Mouse (Mus musculus): ENCODE results near the gene Slc22a8. TPM values are rescaled to one million over a fixed set of nuclear protein-coding genes. Genes with fewer than 3 reads are reported as not detected.

Slc22a8 gene
- polyA plus RNA-seq, 1 experiment from 2014 or later: not detected

DNA sequence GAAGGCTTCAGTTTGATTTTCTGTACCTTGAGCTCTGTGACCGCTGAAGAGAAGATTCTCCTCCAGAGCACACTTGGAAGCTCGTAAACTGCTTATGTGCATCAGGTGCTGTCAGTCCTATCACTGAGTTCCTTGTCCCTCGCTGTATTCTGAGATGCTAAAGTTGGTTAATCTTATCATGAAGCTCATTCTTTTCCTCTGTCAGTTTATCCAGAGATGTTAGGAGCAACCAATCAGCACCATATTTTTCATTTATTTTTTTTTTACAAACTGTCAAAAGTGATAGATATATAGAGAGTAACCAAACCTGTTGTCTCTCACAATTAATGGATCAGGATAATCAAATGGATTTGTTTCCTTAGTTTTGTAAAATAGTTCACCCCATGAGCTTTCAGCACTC is 5.8 kb upstream of the Slc22a8 start:
- no peak overlapping the region for H3K9ac ChIP-seq (ENCODE audit: low read length)
- no peak overlapping the region for H3K27ac ChIP-seq (replicated peaks in 1 of 2; ENCODE audit: control insufficient read depth in 1 of 2, insufficient read depth in 1 of 2, low read depth in 2 of 2, low read length in 2 of 2)
- no peak overlapping the region for H3K4me3 ChIP-seq (ENCODE audit: control insufficient read depth in 1 of 2, insufficient read depth in 1 of 2, low read depth in 1 of 2, low read length in 2 of 2)
- no peaks in the 10 kb centered on the region for H3K36me3 ChIP-seq (ENCODE audit: control insufficient read depth, insufficient read depth, low read length)
- H3K27me3 ChIP-seq (ENCODE audit: control insufficient read depth, insufficient read depth, low read length): no peaks in the 10 kb centered on the region
- no peaks in the 10 kb centered on the region for H3K9me3 ChIP-seq (ENCODE audit: control insufficient read depth, low read length)
- WGBS: 53% methylated on average over 3 of the region's 3 CpGs
- no peak overlapping the region for H3K4me2 ChIP-seq (ENCODE audit: low read length)
- no peaks in the 10 kb centered on the region for H3K4me1 ChIP-seq (ENCODE audit: control insufficient read depth in 2 of 2, insufficient read depth in 2 of 2, low read length in 2 of 2)
- ATAC-seq (ENCODE audit: insufficient number of reproducible peaks, insufficient read depth, low FRiP score, low read depth): no peak

DNA sequence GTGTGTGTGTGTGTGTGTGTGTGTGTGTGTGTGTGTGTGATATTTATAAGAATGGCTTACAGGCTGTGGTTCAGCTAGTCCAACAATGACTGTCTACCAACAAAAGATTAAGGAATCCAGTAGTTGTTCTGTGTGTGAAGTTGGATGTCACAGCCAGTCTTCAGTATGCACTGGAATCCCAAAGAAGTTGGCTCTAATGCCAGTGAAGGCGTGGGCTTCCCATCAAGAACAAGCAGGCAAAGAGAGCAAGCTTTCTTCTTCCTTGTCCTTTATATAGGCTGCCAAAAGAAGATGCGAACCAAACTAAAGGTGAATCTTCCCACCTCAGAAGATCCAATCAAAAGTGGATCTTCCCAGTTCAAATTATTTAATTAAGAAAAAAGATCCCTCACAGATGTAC is 5.2 kb upstream of the Slc22a8 start:
- 75% methylated on average over 2 of the region's 2 CpGs for WGBS

DNA sequence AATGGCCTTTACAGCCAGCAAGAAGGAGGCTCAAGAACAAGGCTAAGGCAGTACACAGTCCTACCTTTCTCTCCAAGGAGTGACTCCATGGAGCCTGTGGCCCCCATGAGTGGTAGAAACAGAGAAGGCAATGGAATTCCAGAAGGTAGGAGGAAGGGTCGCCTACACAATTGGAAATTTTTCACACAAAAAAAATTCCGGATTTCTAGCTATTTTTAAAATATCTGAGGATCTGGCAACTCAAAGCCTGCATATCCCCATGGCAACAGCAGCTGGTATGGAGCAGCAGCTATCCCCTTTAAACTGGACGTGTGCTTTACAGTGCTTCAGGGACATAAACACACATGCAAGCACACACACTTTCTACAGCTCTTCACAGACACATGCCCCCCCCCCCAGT is 4.7 kb upstream of the Slc22a8 start:
- H3K36me3 ChIP-seq (ENCODE audit: control insufficient read depth, insufficient read depth, low read length): no peaks in the 10 kb centered on the region
- no peak for ATAC-seq (ENCODE audit: insufficient number of reproducible peaks, insufficient read depth, low FRiP score, low read depth)
- no peaks in the 10 kb centered on the region for H3K9me3 ChIP-seq (ENCODE audit: control insufficient read depth, low read length)
- no peak overlapping the region for H3K9ac ChIP-seq (ENCODE audit: low read length)
- 59% methylated on average over 3 of the region's 3 CpGs for WGBS
- no peak overlapping the region for H3K4me3 ChIP-seq (ENCODE audit: control insufficient read depth in 1 of 2, insufficient read depth in 1 of 2, low read depth in 1 of 2, low read length in 2 of 2)
- H3K4me1 ChIP-seq (ENCODE audit: control insufficient read depth in 2 of 2, insufficient read depth in 2 of 2, low read length in 2 of 2): no peaks in the 10 kb centered on the region
- H3K27me3 ChIP-seq (ENCODE audit: control insufficient read depth, insufficient read depth, low read length): no peaks in the 10 kb centered on the region
- no peak overlapping the region for H3K27ac ChIP-seq (replicated peaks in 1 of 2; ENCODE audit: control insufficient read depth in 1 of 2, insufficient read depth in 1 of 2, low read depth in 2 of 2, low read length in 2 of 2)
- H3K4me2 ChIP-seq (ENCODE audit: low read length): no peak overlapping the region

More for the DNA sequence above, 5.2 kb upstream of the Slc22a8 start:
- Histone ChIP-seq H3K27ac (replicated peaks in 1 of 2; ENCODE audit: control insufficient read depth in 1 of 2, insufficient read depth in 1 of 2, low read depth in 2 of 2, low read length in 2 of 2) (no peak overlapping the region), H3K9ac (ENCODE audit: low read length) (no peak overlapping the region), H3K36me3 (ENCODE audit: control insufficient read depth, insufficient read depth, low read length) (no peaks in the 10 kb centered on the region), H3K4me1 (ENCODE audit: control insufficient read depth in 2 of 2, insufficient read depth in 2 of 2, low read length in 2 of 2) (no peaks in the 10 kb centered on the region), H3K9me3 (ENCODE audit: control insufficient read depth, low read length) (no peaks in the 10 kb centered on the region), H3K27me3 (ENCODE audit: control insufficient read depth, insufficient read depth, low read length) (no peaks in the 10 kb centered on the region), H3K4me3 (ENCODE audit: control insufficient read depth in 1 of 2, insufficient read depth in 1 of 2, low read depth in 1 of 2, low read length in 2 of 2) (no peak overlapping the region), H3K4me2 (ENCODE audit: low read length) (no peak overlapping the region)
- ATAC-seq (ENCODE audit: insufficient number of reproducible peaks, insufficient read depth, low FRiP score, low read depth): no peak

DNA sequence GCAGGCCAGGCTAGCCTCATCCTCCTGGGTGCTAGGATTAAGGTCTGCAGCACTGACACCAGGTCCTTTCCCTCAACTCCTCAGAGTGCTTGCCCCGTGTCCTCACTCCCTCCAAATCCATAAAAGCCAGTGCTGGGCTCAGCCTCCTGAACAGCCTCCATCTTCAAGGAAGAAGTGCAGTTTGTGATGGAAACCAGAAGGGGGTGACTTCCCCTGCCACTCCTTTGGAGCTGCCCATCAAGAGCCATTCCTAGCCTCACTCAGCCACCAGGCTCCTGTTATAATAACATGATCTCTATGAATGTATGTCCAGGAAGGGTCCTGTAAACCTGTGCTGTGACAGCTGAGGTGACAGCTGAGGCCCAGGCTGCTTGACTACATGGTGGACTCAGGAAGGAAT is 3.7 kb upstream of the Slc22a8 start:
- no peak overlapping the region for H3K27ac ChIP-seq (replicated peaks in 1 of 2; ENCODE audit: control insufficient read depth in 1 of 2, insufficient read depth in 1 of 2, low read depth in 2 of 2, low read length in 2 of 2)
- no peaks in the 10 kb centered on the region for H3K9me3 ChIP-seq (ENCODE audit: control insufficient read depth, low read length)
- H3K4me3 ChIP-seq (ENCODE audit: control insufficient read depth in 1 of 2, insufficient read depth in 1 of 2, low read depth in 1 of 2, low read length in 2 of 2): no peak overlapping the region
- no peaks in the 10 kb centered on the region for H3K27me3 ChIP-seq (ENCODE audit: control insufficient read depth, insufficient read depth, low read length)
- 52% methylated on average over 1 of the region's 1 CpGs for whole genome bisulfite sequencing
- H3K36me3 ChIP-seq (ENCODE audit: control insufficient read depth, insufficient read depth, low read length): no peaks in the 10 kb centered on the region
- no peak for ATAC-seq (ENCODE audit: insufficient number of reproducible peaks, insufficient read depth, low FRiP score, low read depth)
- H3K9ac ChIP-seq (ENCODE audit: low read length): no peak overlapping the region
- no peak overlapping the region for H3K4me2 ChIP-seq (ENCODE audit: low read length)
- no peaks in the 10 kb centered on the region for H3K4me1 ChIP-seq (ENCODE audit: control insufficient read depth in 2 of 2, insufficient read depth in 2 of 2, low read length in 2 of 2)

DNA sequence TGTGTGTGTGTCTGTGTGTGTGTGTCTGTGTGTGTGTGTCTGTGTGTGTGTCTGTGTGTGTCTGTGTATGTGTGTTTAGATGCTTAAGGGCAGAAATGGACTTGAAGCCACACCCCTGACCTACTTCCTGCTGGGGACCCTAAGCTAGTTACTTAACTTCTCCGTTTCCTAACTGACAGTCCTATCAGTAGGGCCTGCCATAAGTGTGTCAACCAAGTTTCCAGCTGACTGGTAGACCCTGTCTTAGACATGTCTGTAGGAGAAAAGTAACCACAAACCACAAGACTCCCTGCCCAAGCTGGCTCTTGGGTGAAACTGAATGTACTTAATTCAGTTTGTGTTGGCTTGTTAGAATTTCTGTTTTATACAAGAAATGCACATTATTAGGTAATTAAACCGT is 1.1 kb downstream of the Slc22a8 start:
- H3K36me3 ChIP-seq (ENCODE audit: control insufficient read depth, insufficient read depth, low read length): no peaks in the 10 kb centered on the region
- no peaks in the 10 kb centered on the region for H3K9me3 ChIP-seq (ENCODE audit: control insufficient read depth, low read length)
- H3K4me1 ChIP-seq (ENCODE audit: control insufficient read depth in 2 of 2, insufficient read depth in 2 of 2, low read length in 2 of 2): peaks cover 5 to 9% of the 10 kb centered on the region in 2 experiments; a peak in 3 of 4 replicates
- no peak overlapping the region for H3K4me2 ChIP-seq (ENCODE audit: low read length)
- H3K27me3 ChIP-seq (ENCODE audit: control insufficient read depth, insufficient read depth, low read length): no peaks in the 10 kb centered on the region
- no peak overlapping the region for H3K9ac ChIP-seq (ENCODE audit: low read length)
- no peak overlapping the region for H3K4me3 ChIP-seq (ENCODE audit: control insufficient read depth in 1 of 2, insufficient read depth in 1 of 2, low read depth in 1 of 2, low read length in 2 of 2)
- WGBS: 63% methylated on average over 2 of the region's 2 CpGs
- H3K27ac ChIP-seq (replicated peaks in 1 of 2; ENCODE audit: control insufficient read depth in 1 of 2, insufficient read depth in 1 of 2, low read depth in 2 of 2, low read length in 2 of 2): no peak overlapping the region
- ATAC-seq (ENCODE audit: insufficient number of reproducible peaks, insufficient read depth, low FRiP score, low read depth): no peak

DNA sequence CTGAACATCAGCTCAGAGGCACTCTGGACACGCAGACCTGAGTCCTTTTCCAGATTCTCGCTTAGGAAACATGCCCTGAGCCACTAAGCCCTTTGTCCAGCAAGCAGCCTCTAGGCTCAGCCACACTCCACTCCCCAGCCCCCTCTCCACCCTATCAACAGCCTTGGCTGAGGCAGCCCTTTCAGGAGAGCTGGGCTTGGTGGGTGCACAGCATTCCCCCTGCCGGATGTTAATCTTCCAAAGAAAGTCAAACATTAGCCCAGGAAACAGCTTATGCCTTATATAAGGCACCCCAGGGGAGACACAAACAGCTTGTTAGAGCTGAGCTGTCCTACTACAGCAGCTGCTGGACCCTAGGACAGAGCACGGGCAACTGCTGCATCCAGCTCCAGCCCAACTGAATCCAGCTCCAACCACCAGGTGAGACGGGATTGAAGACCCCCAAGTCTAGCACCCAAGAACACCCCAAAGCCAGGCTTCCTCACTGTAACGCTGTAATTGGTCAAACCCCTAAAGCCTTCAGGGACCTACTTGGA is 1.9 kb downstream of the Slc22a8 start:
- Histone ChIP-seq H3K9me3 (ENCODE audit: control insufficient read depth, low read length) (no peaks in the 10 kb centered on the region), H3K4me1 (ENCODE audit: control insufficient read depth in 2 of 2, insufficient read depth in 2 of 2, low read length in 2 of 2) (peaks cover 5 to 9% of the 10 kb centered on the region in 2 experiments; a peak in 3 of 4 replicates), H3K27ac (replicated peaks in 1 of 2; ENCODE audit: control insufficient read depth in 1 of 2, insufficient read depth in 1 of 2, low read depth in 2 of 2, low read length in 2 of 2) (no peak overlapping the region), H3K27me3 (ENCODE audit: control insufficient read depth, insufficient read depth, low read length) (no peaks in the 10 kb centered on the region), H3K9ac (ENCODE audit: low read length) (no peak overlapping the region), H3K4me3 (ENCODE audit: control insufficient read depth in 1 of 2, insufficient read depth in 1 of 2, low read depth in 1 of 2, low read length in 2 of 2) (no peak overlapping the region), H3K36me3 (ENCODE audit: control insufficient read depth, insufficient read depth, low read length) (no peaks in the 10 kb centered on the region), H3K4me2 (ENCODE audit: low read length) (no peak overlapping the region)
- no peak for ATAC-seq (ENCODE audit: insufficient number of reproducible peaks, insufficient read depth, low FRiP score, low read depth)
- 53% methylated on average over 6 of the region's 6 CpGs for WGBS

DNA sequence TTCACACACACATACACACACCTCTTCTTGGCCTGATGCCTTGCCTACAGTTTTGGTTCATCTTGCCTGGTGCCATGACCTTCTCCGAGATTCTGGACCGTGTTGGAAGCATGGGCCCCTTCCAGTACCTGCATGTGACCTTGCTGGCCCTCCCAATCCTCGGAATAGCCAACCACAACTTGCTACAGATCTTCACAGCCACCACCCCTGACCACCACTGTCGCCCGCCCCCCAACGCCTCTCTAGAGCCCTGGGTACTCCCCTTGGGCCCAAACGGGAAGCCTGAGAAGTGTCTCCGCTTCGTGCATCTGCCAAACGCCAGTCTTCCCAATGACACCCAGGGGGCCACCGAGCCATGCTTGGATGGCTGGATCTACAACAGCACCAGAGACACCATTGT is 2.8 kb downstream of the Slc22a8 start:
- Histone ChIP-seq H3K36me3 (ENCODE audit: control insufficient read depth, insufficient read depth, low read length) (no peaks in the 10 kb centered on the region), H3K4me1 (ENCODE audit: control insufficient read depth in 2 of 2, insufficient read depth in 2 of 2, low read length in 2 of 2) (peaks cover 5 to 9% of the 10 kb centered on the region in 2 experiments; a peak in 3 of 4 replicates), H3K4me2 (ENCODE audit: low read length) (no peak overlapping the region), H3K27ac (replicated peaks in 1 of 2; ENCODE audit: control insufficient read depth in 1 of 2, insufficient read depth in 1 of 2, low read depth in 2 of 2, low read length in 2 of 2) (no peak overlapping the region), H3K9me3 (ENCODE audit: control insufficient read depth, low read length) (no peaks in the 10 kb centered on the region), H3K27me3 (ENCODE audit: control insufficient read depth, insufficient read depth, low read length) (no peaks in the 10 kb centered on the region), H3K4me3 (ENCODE audit: control insufficient read depth in 1 of 2, insufficient read depth in 1 of 2, low read depth in 1 of 2, low read length in 2 of 2) (no peak overlapping the region), H3K9ac (ENCODE audit: low read length) (no peak overlapping the region)
- 83% methylated on average over 11 of the region's 11 CpGs for WGBS
- no peak for ATAC-seq (ENCODE audit: insufficient number of reproducible peaks, insufficient read depth, low FRiP score, low read depth)

DNA sequence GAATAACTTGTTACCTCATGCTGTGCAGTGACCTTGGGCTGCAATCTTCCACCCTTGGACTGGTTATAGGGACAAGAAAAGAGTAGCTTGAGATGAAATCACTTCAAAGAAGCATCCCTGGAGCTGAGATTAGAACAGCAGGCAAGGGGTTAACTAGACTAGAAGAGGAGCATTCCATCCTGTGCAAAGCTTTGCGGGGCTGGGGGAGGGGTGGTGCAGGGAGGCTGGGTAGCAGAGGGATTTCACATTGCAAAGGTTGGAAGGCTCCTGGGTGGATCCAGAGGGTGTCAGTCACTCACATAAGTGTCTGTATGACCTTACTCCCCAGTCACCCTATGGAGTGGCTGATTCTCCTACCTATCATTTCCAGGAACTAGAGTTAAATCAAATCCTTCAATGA is 3.5 kb downstream of the Slc22a8 start:
- H3K9ac ChIP-seq (ENCODE audit: low read length): no peak overlapping the region
- ATAC-seq (ENCODE audit: insufficient number of reproducible peaks, insufficient read depth, low FRiP score, low read depth): no peak
- 4% methylated on average over 1 of the region's 1 CpGs for WGBS

More for the DNA sequence above, 3.5 kb downstream of the Slc22a8 start:
- Histone ChIP-seq H3K4me1 (ENCODE audit: control insufficient read depth in 2 of 2, insufficient read depth in 2 of 2, low read length in 2 of 2) (peaks cover 5 to 9% of the 10 kb centered on the region in 2 experiments; a peak in 3 of 4 replicates), H3K36me3 (ENCODE audit: control insufficient read depth, insufficient read depth, low read length) (no peaks in the 10 kb centered on the region), H3K4me2 (ENCODE audit: low read length) (no peak overlapping the region), H3K9me3 (ENCODE audit: control insufficient read depth, low read length) (no peaks in the 10 kb centered on the region), H3K27ac (replicated peaks in 1 of 2; ENCODE audit: control insufficient read depth in 1 of 2, insufficient read depth in 1 of 2, low read depth in 2 of 2, low read length in 2 of 2) (no peak overlapping the region), H3K4me3 (ENCODE audit: control insufficient read depth in 1 of 2, insufficient read depth in 1 of 2, low read depth in 1 of 2, low read length in 2 of 2) (no peak overlapping the region), H3K27me3 (ENCODE audit: control insufficient read depth, insufficient read depth, low read length) (no peaks in the 10 kb centered on the region)
